Mouse (Mus musculus): Measurements from ENCODE around the gene Ptma. TPM values are rescaled to one million over a fixed set of nuclear protein-coding genes. Genes with fewer than 3 reads are reported as not detected.
A peak's percentile ranks its signal among the peaks of the same experiment; 100 is the strongest.
"Not testable (repeated sequence)": the region's sequence is repeated elsewhere in the genome, so short reads cannot be mapped to it uniquely, and the experiment has no call there.

Gene Ptma
- polyA plus RNA-seq, 1 experiment from 2014 or later, result 4,291 TPM

DNA sequence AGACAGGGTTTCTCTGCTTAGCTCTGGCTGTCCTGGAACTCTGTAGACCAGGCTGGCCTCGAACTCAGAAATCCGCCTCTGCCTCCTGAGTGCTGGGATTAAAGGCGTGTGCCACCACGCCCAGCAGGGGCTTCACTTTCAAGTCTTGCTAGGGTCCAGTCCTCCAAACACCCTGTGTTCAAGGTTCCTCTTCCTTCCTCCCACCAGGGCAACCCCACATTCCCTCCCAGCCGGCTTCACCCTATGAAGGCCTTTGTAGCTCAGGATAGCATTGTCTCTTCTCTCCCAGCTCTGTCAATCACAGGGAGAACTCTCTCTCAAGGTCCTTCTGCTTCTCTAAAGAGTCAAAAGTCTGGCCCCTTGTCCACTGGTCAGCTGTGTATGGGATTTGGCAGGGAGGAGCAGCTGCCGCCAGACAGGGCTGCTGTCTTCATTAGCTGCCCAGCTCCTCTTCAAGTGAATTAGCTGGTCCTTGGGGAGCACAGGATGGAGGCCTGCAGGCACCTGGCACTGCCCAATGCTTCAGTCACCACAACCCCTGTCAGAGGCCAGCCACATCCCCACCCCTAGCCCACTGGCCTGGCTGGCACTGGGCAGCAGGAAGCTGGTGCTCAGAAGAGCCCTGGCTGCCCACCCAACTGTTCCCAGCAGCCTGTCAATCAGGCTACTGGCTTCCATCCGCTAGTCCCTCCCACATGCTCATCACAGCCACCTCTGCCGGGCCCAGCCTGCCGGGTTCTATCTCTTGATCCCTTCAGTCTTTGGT is 15.7 kb upstream of the Ptma start:
- Histone ChIP-seq H3K27me3 (ENCODE audit: control insufficient read depth, insufficient read depth, low read length) (no peaks in the 10 kb centered on the region), H3K36me3 (replicated peaks; ENCODE audit: control insufficient read depth, insufficient read depth, low read depth, low read length) (no peaks in the 10 kb centered on the region), H3K4me1 (ENCODE audit: control insufficient read depth, insufficient read depth, low read length) (no peaks in the 10 kb centered on the region), H3K4me2 (ENCODE audit: low read depth, low read length) (no peak overlapping the region), H3K4me3 (ENCODE audit: low read depth, low read length) (no peak overlapping the region), H3K27ac (replicated peaks; ENCODE audit: low read depth, low read length) (no peak overlapping the region), H3K9me3 (replicated peaks; ENCODE audit: control insufficient read depth, low read length) (no peaks in the 10 kb centered on the region), H3K9ac (replicated peaks; ENCODE audit: low read length) (no peak overlapping the region)
- ATAC-seq (replicated peaks; ENCODE audit: insufficient number of reproducible peaks, low FRiP score, low TSS enrichment, low read depth) (0 out of 2 replicates have a peak, but pooled peaks have one; percentile 20), DNase-seq (ENCODE audit: low spot score) (no peak)
- WGBS, result 59% methylated on average over 9 of the region's 9 CpGs

DNA sequence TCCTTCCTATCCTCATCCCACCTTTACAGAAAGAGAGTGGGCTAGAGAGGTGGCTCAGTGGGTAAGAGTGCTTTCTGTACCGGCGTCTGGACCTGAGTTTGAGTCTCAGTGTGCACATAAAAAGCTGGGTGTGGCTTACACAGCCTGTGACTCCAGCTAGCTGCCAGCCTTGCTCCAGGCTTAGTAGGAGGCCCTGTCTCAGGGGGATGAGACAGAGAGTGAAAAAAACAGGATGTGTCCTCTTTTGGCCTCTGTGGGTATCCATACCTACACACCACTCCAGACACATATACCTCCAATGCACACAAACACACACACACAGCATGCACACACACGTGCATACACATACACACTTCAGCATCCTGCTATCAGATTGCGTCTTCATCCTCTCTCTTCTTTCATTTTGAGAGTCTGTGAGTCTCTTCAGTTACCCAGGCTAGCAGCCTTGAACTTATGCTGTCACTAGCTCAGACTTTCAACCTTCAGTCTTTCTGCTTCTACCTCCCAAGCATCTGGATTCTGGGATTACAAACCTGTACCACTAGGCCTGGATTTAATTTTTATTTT is 14.3 kb upstream of the Ptma start:
- Histone ChIP-seq H3K4me3 (ENCODE audit: low read depth, low read length) (no peak overlapping the region), H3K27me3 (ENCODE audit: control insufficient read depth, insufficient read depth, low read length) (no peaks in the 10 kb centered on the region), H3K4me1 (ENCODE audit: control insufficient read depth, insufficient read depth, low read length) (no peaks in the 10 kb centered on the region), H3K36me3 (replicated peaks; ENCODE audit: control insufficient read depth, insufficient read depth, low read depth, low read length) (no peaks in the 10 kb centered on the region), H3K4me2 (ENCODE audit: low read depth, low read length) (no peak overlapping the region), H3K9ac (replicated peaks; ENCODE audit: low read length) (no peak overlapping the region), H3K9me3 (replicated peaks; ENCODE audit: control insufficient read depth, low read length) (no peaks in the 10 kb centered on the region), H3K27ac (replicated peaks; ENCODE audit: low read depth, low read length) (no peak overlapping the region)
- no peak for ATAC-seq (replicated peaks; ENCODE audit: insufficient number of reproducible peaks, low FRiP score, low TSS enrichment, low read depth)
- 81% methylated on average over 4 of the region's 4 CpGs for WGBS
- DNase-seq (ENCODE audit: low spot score), result no peak

DNA sequence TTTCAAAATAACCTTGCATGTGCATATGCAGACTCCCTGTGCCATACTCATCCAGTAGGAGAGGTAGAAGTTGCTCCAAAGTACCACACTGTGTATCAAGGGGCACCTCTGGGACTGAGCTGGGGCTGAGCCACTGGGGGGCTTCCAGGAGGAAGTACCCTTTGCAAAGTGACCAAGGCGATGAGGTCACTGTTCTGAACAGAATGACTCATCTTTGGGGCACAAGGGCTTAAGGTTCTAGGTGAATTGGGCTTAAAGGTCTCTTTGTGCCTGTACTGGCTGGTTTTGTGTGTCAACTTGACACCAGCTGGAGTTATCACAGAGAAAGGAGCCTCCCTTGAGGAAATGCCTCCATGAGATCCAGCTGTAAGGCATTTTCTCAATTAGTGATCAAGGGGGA is 13.5 kb upstream of the Ptma start:
- H3K4me2 ChIP-seq (ENCODE audit: low read depth, low read length); H3K36me3 ChIP-seq (replicated peaks; ENCODE audit: control insufficient read depth, insufficient read depth, low read depth, low read length); H3K9ac ChIP-seq (replicated peaks; ENCODE audit: low read length); H3K27ac ChIP-seq (replicated peaks; ENCODE audit: low read depth, low read length); ATAC-seq (replicated peaks; ENCODE audit: insufficient number of reproducible peaks, low FRiP score, low TSS enrichment, low read depth); H3K4me3 ChIP-seq (ENCODE audit: low read depth, low read length); DNase-seq (ENCODE audit: low spot score); H3K27me3 ChIP-seq (ENCODE audit: control insufficient read depth, insufficient read depth, low read length); H3K4me1 ChIP-seq (ENCODE audit: control insufficient read depth, insufficient read depth, low read length); H3K9me3 ChIP-seq (replicated peaks; ENCODE audit: control insufficient read depth, low read length): not testable (repeated sequence)
- WGBS, result 54% methylated on average over 1 of the region's 1 CpGs

DNA sequence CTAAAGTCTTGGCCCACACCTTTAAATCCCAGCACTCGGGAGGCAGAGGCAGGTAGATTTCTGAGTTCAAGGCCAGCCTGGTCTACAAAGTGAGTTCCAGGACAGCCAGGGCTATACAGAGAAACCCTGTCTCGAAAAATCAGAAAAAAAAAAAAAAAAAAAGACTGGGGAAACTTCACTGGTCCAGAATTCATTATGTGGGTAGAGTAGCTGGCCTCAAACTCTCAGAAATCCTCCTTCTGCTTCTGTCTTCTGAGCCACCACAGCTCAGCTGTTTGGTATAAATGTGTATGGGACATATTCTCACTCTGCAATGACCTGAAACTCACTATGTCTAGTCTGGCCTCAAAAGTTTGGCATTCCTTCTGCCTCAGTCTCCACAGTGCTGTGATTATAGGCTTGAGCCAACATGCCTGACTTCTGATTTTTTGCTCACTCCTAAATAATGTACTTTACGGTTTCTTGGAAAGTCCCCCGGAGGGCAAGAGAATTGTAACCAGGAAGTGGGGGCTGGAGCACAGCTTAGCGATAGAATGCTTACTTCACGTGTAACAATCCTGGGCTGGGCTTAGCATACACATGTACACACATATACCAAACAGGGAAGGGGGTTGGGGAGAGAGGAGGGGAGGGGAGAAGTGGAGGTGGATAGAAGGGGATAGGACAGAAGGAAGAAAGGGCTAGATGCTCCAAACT is 10.7 kb upstream of the Ptma start:
- DNase-seq (ENCODE audit: low spot score) (no peak), ATAC-seq (replicated peaks; ENCODE audit: insufficient number of reproducible peaks, low FRiP score, low TSS enrichment, low read depth) (no peak)
- H3K27me3 ChIP-seq (ENCODE audit: control insufficient read depth, insufficient read depth, low read length), result no peaks in the 10 kb centered on the region
- H3K9me3 ChIP-seq (replicated peaks; ENCODE audit: control insufficient read depth, low read length), result no peaks in the 10 kb centered on the region
- no peak overlapping the region for H3K4me2 ChIP-seq (ENCODE audit: low read depth, low read length)
- no peaks in the 10 kb centered on the region for H3K36me3 ChIP-seq (replicated peaks; ENCODE audit: control insufficient read depth, insufficient read depth, low read depth, low read length)
- H3K4me1 ChIP-seq (ENCODE audit: control insufficient read depth, insufficient read depth, low read length), result no peaks in the 10 kb centered on the region
- no peak overlapping the region for H3K9ac ChIP-seq (replicated peaks; ENCODE audit: low read length)
- WGBS, result 75% methylated on average over 5 of the region's 6 CpGs
- no peak overlapping the region for H3K4me3 ChIP-seq (ENCODE audit: low read depth, low read length)
- H3K27ac ChIP-seq (replicated peaks; ENCODE audit: low read depth, low read length), result no peak overlapping the region

DNA sequence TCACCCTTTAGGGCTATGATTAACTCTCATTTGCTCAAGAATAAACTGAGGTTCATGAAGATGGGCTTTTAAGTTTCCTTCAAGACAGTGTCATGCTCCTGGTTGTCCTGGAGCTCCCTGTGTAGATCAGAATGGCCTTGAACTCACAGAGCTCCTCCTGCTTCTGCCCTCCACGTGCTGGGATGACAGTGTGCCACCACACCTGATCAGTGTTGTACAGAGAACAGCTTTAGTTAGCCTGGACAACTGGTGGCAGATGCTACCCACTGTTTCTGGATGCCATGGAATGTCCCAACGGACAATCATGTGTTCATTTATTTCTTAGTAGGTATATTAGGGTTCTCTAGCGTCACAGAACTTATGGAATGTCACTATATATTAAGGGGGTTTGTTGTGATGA is 9.4 kb upstream of the Ptma start:
- Histone ChIP-seq H3K4me2 (ENCODE audit: low read depth, low read length) (no peak overlapping the region), H3K9me3 (replicated peaks; ENCODE audit: control insufficient read depth, low read length) (no peaks in the 10 kb centered on the region), H3K27ac (replicated peaks; ENCODE audit: low read depth, low read length) (no peak overlapping the region), H3K4me1 (ENCODE audit: control insufficient read depth, insufficient read depth, low read length) (no peaks in the 10 kb centered on the region), H3K36me3 (replicated peaks; ENCODE audit: control insufficient read depth, insufficient read depth, low read depth, low read length) (no peaks in the 10 kb centered on the region), H3K4me3 (ENCODE audit: low read depth, low read length) (no peak overlapping the region), H3K9ac (replicated peaks; ENCODE audit: low read length) (no peak overlapping the region), H3K27me3 (ENCODE audit: control insufficient read depth, insufficient read depth, low read length) (no peaks in the 10 kb centered on the region)
- WGBS, result 70% methylated on average over 3 of the region's 3 CpGs
- DNase-seq (ENCODE audit: low spot score), result no peak
- ATAC-seq (replicated peaks; ENCODE audit: insufficient number of reproducible peaks, low FRiP score, low TSS enrichment, low read depth), result no peak

DNA sequence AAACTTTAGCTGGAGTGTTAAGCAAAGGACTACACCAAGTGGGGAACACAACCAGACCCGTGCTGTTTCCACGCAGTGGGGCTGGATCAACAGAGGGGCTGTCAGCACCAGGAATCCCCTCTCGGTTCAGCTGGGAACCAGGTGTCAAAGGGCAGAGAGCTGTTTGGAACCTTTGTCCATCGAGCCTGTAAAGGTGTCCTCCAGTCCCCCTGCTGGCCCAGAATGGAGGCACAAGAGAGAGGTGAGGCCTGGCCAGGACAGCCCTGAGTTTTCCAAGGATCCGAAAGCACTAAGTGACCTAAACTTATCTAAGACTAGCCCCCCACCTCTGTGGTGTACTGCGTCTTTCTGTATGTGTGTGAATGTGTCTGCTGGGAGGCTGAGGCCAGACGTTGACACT is 6.2 kb upstream of the Ptma start:
- no peak overlapping the region for H3K4me3 ChIP-seq (ENCODE audit: low read depth, low read length)
- H3K9ac ChIP-seq (replicated peaks; ENCODE audit: low read length), result no peak overlapping the region
- no peaks in the 10 kb centered on the region for H3K27me3 ChIP-seq (ENCODE audit: control insufficient read depth, insufficient read depth, low read length)
- no peak overlapping the region for H3K4me2 ChIP-seq (ENCODE audit: low read depth, low read length)
- no peaks in the 10 kb centered on the region for H3K36me3 ChIP-seq (replicated peaks; ENCODE audit: control insufficient read depth, insufficient read depth, low read depth, low read length)
- DNase-seq (ENCODE audit: low spot score) (peak; percentile 61), ATAC-seq (replicated peaks; ENCODE audit: insufficient number of reproducible peaks, low FRiP score, low TSS enrichment, low read depth) (no peak)
- WGBS, result 29% methylated on average over 7 of the region's 7 CpGs
- H3K4me1 ChIP-seq (ENCODE audit: control insufficient read depth, insufficient read depth, low read length), result no peaks in the 10 kb centered on the region; the same call in 1 of the 2 replicates
- H3K27ac ChIP-seq (replicated peaks; ENCODE audit: low read depth, low read length), result no peak overlapping the region
- H3K9me3 ChIP-seq (replicated peaks; ENCODE audit: control insufficient read depth, low read length), result no peaks in the 10 kb centered on the region

DNA sequence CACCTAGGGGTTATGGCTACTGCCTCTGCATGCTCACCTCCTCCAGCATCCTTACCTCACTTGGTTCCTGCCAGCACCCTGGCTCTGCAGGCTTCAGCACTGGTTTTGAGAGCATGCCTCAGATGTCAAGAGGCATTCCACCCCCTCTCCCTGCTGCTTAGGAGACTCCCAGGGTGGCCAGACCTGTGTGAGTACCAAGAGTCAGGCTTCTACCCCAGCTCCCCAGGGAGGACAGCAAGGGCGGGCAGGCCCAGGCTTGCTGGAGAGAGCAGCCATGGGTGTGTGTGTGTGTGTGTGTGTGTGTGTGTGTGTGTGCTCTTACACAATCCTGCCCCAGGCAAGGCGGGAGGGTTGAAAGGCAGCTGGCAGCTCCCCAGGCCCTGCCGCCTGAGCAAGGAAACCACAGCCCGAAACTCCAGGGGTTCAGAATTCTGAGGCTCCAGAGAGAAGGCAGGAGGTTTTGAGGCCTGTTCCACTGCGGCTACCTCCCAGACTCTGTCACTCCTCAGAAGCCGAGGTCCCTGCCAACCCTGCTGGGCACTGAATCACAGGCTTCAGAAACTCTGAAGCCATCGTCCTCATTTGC is 4.1 kb upstream of the Ptma start:
- ATAC-seq (replicated peaks; ENCODE audit: insufficient number of reproducible peaks, low FRiP score, low TSS enrichment, low read depth) (no peak), DNase-seq (ENCODE audit: low spot score) (no peak)
- Histone ChIP-seq H3K27ac (replicated peaks; ENCODE audit: low read depth, low read length) (no peak overlapping the region), H3K4me1 (ENCODE audit: control insufficient read depth, insufficient read depth, low read length) (no peaks in the 10 kb centered on the region; the same call in none of the 2 replicates), H3K9ac (replicated peaks; ENCODE audit: low read length) (peak overlapping the region; percentile 11), H3K4me3 (ENCODE audit: low read depth, low read length) (no peak overlapping the region), H3K27me3 (ENCODE audit: control insufficient read depth, insufficient read depth, low read length) (no peaks in the 10 kb centered on the region), H3K36me3 (replicated peaks; ENCODE audit: control insufficient read depth, insufficient read depth, low read depth, low read length) (no peaks in the 10 kb centered on the region), H3K4me2 (ENCODE audit: low read depth, low read length) (no peak overlapping the region), H3K9me3 (replicated peaks; ENCODE audit: control insufficient read depth, low read length) (no peaks in the 10 kb centered on the region)
- 57% methylated on average over 7 of the region's 7 CpGs for WGBS
